Mouse (Mus musculus) embryonic facial prominence, embryonic 11.5 days (tissue): ENCODE measurements around the gene Ddx47. TPM values are rescaled to one million over a fixed set of nuclear protein-coding genes. Genes with fewer than 3 reads are reported as not detected.

ENCODE experiments used
- ATAC-seq: fragments of 200-750 bp; cut with Nextera tagmentation; replicated peaks from 2 replicates; pipeline ENCODE4 v1.8.0; 2017; ENCODE audit warnings: low read depth; ENCODE audit not compliant: insufficient number of reproducible peaks, low FRiP score, low TSS enrichment
- DNase-seq: peaks from one replicate; pipeline ENCODE4 v3.0.0-alpha.2; 2015; ENCODE audit warnings: low spot score
- H3K27ac ChIP-seq: fragments of 300-500 bp; sonication (generic); replicated peaks from 2 replicates; pipeline ENCODE4 v1.5.1; 2014; ENCODE audit warnings: mild to moderate bottlenecking, low read depth, low read length, control low read depth
- H3K27me3 ChIP-seq: fragments of 300-500 bp; sonication (generic); 2 replicates; pipeline ENCODE4 v1.6.1; 2014; ENCODE audit warnings: mild to moderate bottlenecking, low read length, moderate library complexity, mixed read lengths; ENCODE audit not compliant: control insufficient read depth, insufficient read depth
- H3K36me3 ChIP-seq: fragments of 300-500 bp; sonication (generic); replicated peaks from 2 replicates; pipeline ENCODE4 v1.6.1; 2014; ENCODE audit warnings: low read depth, mild to moderate bottlenecking, low read length, moderate library complexity, mixed read lengths; ENCODE audit not compliant: control insufficient read depth, insufficient read depth
- H3K4me1 ChIP-seq: fragments of 300-500 bp; sonication (generic); 2 replicates; pipeline ENCODE4 v1.6.1; 2014; ENCODE audit warnings: low read length, mixed read lengths; ENCODE audit not compliant: control insufficient read depth, insufficient read depth
- H3K4me2 ChIP-seq: fragments of 300-500 bp; sonication (generic); 2 replicates; pipeline ENCODE4 v1.6.1; 2014; ENCODE audit warnings: low read depth, mild to moderate bottlenecking, control low read depth, low read length, moderate library complexity
- H3K4me3 ChIP-seq: fragments of 300-500 bp; sonication (generic); 2 replicates; pipeline ENCODE4 v1.5.1; 2014; ENCODE audit warnings: low read depth, low read length, control low read depth
- H3K9ac ChIP-seq: fragments of 300-500 bp; sonication (generic); replicated peaks from 2 replicates; pipeline ENCODE4 v1.6.1; 2014; ENCODE audit warnings: mild to moderate bottlenecking, control low read depth, low read length
- H3K9me3 ChIP-seq: fragments of 300-500 bp; sonication (generic); replicated peaks from 2 replicates; pipeline ENCODE4 v1.6.1; 2016; ENCODE audit warnings: mild to moderate bottlenecking, low read length, inconsistent platforms, mixed read lengths; ENCODE audit not compliant: control insufficient read depth
- WGBS: fragments of 180-500 bp; shearing (Covaris S2); extraction: QIAGEN DNeasy Blood & Tissue Kit; methylation state at CpG from one replicate; pipeline ENCODE4 v1.1.7; 2014; 5-methylcytosine and 5-hydroxymethylcytosine counted together
- polyA plus RNA-seq: library from polyadenylated mRNA; unstranded; fragments of >200 nt; fragmentation: Nextera tagmentation; extraction: Ambion mirVana; gene quantifications from 2 replicates; pipeline ENCODE4 v1.2.1, GENCODE M21; 2014

Gene Ddx47
- polyA plus RNA-seq: 116 and 125 TPM in 2 replicates

- Histone ChIP-seq H3K9ac (peak within 1 kb of the TSS; percentile 79), H3K36me3 (peaks cover 2% of the 10 kb centered on the region; the same call in 1 of the 2 replicates), H3K27me3 (no peaks in the 10 kb centered on the region), H3K4me2 (peak within 1 kb of the TSS; percentile 74), H3K27ac (no peak within 1 kb of the TSS), H3K4me3 (peak within 1 kb of the TSS; percentile 76), H3K9me3 (no peaks in the 10 kb centered on the region), H3K4me1 (0 out of 2 replicates have a peak, but pooled peaks cover 3% of the 10 kb centered on the region)
- ATAC-seq: peak; percentile 86
- WGBS: 7% methylated on average over 19 of the region's 19 CpGs
- DNase-seq: peak; percentile 98
These were observed at the start of gene Ddx47 for GRCm38 (mm10) chr6:135011048-135011733. Ddx47 (plus strand) TSS chr6:135011612.

- ATAC-seq: no peak
- Histone ChIP-seq H3K4me3 (no peak overlapping the region), H3K4me1 (no peaks in the 10 kb centered on the region), H3K9ac (no peak overlapping the region), H3K4me2 (no peak overlapping the region), H3K27ac (no peak overlapping the region), H3K9me3 (no peaks in the 10 kb centered on the region), H3K36me3 (no peaks in the 10 kb centered on the region), H3K27me3 (no peaks in the 10 kb centered on the region)
- 47% methylated on average over 9 of the region's 9 CpGs for WGBS
- DNase-seq: no peak
These were observed 49.4 kb upstream of the Ddx47 start for GRCm38 (mm10) chr6:134961858-134962517.

- no peaks in the 10 kb centered on the region for H3K36me3 ChIP-seq
- no peak for ATAC-seq
- WGBS: 39% methylated on average over 5 of the region's 5 CpGs
- H3K4me3 ChIP-seq: no peak overlapping the region
- H3K9ac ChIP-seq: no peak overlapping the region
- H3K27me3 ChIP-seq: no peaks in the 10 kb centered on the region
- no peak overlapping the region for H3K27ac ChIP-seq
- no peaks in the 10 kb centered on the region for H3K9me3 ChIP-seq
- H3K4me2 ChIP-seq: no peak overlapping the region
- no peaks in the 10 kb centered on the region for H3K4me1 ChIP-seq
- no peak for DNase-seq
These were observed 48.9 kb upstream of the Ddx47 start for GRCm38 (mm10) chr6:134962518-134962893.

- Histone ChIP-seq H3K4me1 (no peaks in the 10 kb centered on the region), H3K9me3 (no peaks in the 10 kb centered on the region), H3K36me3 (no peaks in the 10 kb centered on the region), H3K4me3 (no peak overlapping the region), H3K4me2 (no peak overlapping the region), H3K27me3 (no peaks in the 10 kb centered on the region), H3K27ac (no peak overlapping the region), H3K9ac (no peak overlapping the region)
- DNase-seq (no peak), ATAC-seq (no peak)
- 76% methylated on average over 2 of the region's 2 CpGs for WGBS
These were observed 47.5 kb upstream of the Ddx47 start for GRCm38 (mm10) chr6:134963910-134964309.

- WGBS: 86% methylated on average over 5 of the region's 5 CpGs
- ATAC-seq (no peak), DNase-seq (no peak)
- H3K27me3 ChIP-seq: no peaks in the 10 kb centered on the region
- no peak overlapping the region for H3K9ac ChIP-seq
- no peak overlapping the region for H3K4me3 ChIP-seq
- no peak overlapping the region for H3K27ac ChIP-seq
- no peaks in the 10 kb centered on the region for H3K36me3 ChIP-seq
- H3K4me2 ChIP-seq: no peak overlapping the region
- H3K4me1 ChIP-seq: no peaks in the 10 kb centered on the region
- no peaks in the 10 kb centered on the region for H3K9me3 ChIP-seq
These were observed 44.7 kb upstream of the Ddx47 start for GRCm38 (mm10) chr6:134966681-134967080.

GRCm38 (mm10) chr6:134968326-134968725, 43.1 kb upstream of the Ddx47 start:
- 70% methylated on average over 1 of the region's 1 CpGs for WGBS
- no peak for ATAC-seq

GRCm38 (mm10) chr6:134969498-134969897, 41.9 kb upstream of the Ddx47 start:
- WGBS: 88% methylated on average over 2 of the region's 2 CpGs
- no peaks in the 10 kb centered on the region for H3K27me3 ChIP-seq

More at GRCm38 (mm10) chr6:134968326-134968725, 43.1 kb upstream of the Ddx47 start:
- no peak overlapping the region for H3K9ac ChIP-seq
- no peak overlapping the region for H3K4me3 ChIP-seq
- H3K4me2 ChIP-seq: no peak overlapping the region
- H3K9me3 ChIP-seq: no peaks in the 10 kb centered on the region
- H3K36me3 ChIP-seq: no peaks in the 10 kb centered on the region
- DNase-seq: no peak
- no peaks in the 10 kb centered on the region for H3K4me1 ChIP-seq
- no peaks in the 10 kb centered on the region for H3K27me3 ChIP-seq
- H3K27ac ChIP-seq: no peak overlapping the region

GRCm38 (mm10) chr6:134972096-134972495, 39.3 kb upstream of the Ddx47 start:
- ATAC-seq (no peak), DNase-seq (no peak)
- no peaks in the 10 kb centered on the region for H3K36me3 ChIP-seq
- no peaks in the 10 kb centered on the region for H3K9me3 ChIP-seq
- no peak overlapping the region for H3K27ac ChIP-seq
- no peak overlapping the region for H3K4me2 ChIP-seq
- H3K4me3 ChIP-seq: no peak overlapping the region
- WGBS: 54% methylated on average over 4 of the region's 4 CpGs
- no peaks in the 10 kb centered on the region for H3K4me1 ChIP-seq
- no peak overlapping the region for H3K9ac ChIP-seq
- H3K27me3 ChIP-seq: no peaks in the 10 kb centered on the region

More at GRCm38 (mm10) chr6:134969498-134969897, 41.9 kb upstream of the Ddx47 start:
- H3K36me3 ChIP-seq: no peaks in the 10 kb centered on the region
- no peak overlapping the region for H3K27ac ChIP-seq
- H3K9ac ChIP-seq: no peak overlapping the region
- no peaks in the 10 kb centered on the region for H3K9me3 ChIP-seq
- no peaks in the 10 kb centered on the region for H3K4me1 ChIP-seq
- no peak overlapping the region for H3K4me3 ChIP-seq
- no peak for DNase-seq
- no peak for ATAC-seq
- no peak overlapping the region for H3K4me2 ChIP-seq
